Mouse (Mus musculus): Measurements from ENCODE around the gene Rsl1d1. TPM values are rescaled to one million over a fixed set of nuclear protein-coding genes. Genes with fewer than 3 reads are reported as not detected.
"Not testable (repeated sequence)": the region's sequence is repeated elsewhere in the genome, so short reads cannot be mapped to it uniquely, and the experiment has no call there.

The Rsl1d1 gene
- total RNA-seq, 2 experiments from 2014 or later, result 51.9 to 57.7 TPM

DNA sequence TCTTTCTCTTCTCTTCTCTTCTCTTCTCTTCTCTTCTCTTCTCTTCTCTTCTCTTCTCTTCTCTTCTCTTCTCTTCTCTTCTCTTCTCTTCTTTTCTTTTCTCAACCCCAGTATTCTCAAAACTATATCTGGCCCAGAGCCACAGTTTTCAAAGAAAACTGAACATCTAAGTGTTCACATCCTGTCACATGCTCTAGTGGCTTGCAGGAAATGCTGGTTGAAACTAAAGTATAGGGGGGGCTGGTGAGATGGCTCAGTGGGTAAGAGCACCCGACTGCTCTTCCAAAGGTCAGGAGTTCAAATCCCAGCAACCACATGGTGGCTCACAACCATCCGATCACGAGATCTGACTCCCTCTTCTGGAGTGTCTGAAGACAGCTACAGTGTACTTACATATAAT is 45.4 kb downstream of the Rsl1d1 start:
- not testable (repeated sequence) for DNase-seq

DNA sequence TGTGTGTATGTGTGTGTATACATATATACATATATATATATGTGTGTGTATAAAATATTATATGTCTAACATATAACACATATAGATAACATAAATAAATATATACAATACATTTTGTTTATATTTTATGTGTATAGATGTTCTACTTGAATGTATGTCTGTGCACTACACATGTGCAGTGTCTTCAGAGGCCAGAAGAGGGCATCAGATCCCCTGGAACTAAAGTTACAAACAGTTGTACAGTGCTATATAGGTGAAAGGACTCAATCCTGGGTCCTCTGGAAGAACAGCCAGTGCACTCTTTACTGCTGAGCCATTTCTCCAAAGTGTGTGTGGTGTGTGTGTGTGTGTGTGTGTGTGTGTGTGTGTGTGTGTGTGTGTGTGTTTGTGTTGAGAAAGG is 48.6 kb downstream of the Rsl1d1 start:
- no peak for DNase-seq

DNA sequence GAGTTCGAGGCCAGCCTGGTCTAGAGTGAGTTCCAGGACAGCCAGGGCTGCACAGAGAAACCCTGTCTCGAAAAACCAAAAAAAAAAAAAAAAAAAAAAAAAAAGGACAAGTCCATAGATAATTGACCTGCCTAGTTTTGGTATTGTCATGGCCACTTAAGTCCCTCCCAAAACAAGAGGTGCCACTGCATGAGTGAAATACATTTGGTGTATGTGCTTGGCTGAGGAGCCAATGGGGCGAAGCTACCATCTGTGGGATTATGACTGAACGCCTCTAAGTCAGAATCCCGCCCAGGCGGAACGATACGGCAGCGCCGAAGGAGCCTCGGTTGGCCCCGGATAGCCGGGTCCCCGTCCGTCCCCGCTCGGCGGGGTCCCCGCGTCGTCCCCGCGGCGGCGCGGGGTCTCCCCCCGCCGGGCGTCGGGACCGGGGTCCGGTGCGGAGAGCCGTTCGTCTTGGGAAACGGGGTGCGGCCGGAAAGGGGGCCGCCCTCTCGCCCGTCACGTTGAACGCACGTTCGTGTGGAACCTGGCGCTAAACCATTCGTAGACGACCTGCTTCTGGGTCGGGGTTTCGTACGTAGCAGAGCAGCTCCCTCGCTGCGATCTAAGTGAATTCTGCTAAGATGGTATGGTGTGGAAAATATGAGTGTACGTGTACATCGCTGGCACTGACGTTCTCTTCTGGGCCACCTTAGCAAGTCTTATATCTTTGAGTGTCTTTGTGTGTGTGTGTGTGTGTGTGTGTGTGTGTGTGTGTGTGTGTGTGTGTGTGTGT is 59.2 kb downstream of the Rsl1d1 start:
- DNase-seq, result peak; percentile 100

Small RNA genes lying within 50 kb of the gene (microRNA-seq; reads per million reads assigned to microRNA genes)
- gene Gm23935, result 7.2 reads per million in 2 experiments

Other genes with a start within 250 kb of the Rsl1d1 start
- gene Snn, start 142.4 kb downstream of the Rsl1d1 start, total RNA-seq (2021), result 100 to 1,000 TPM; 157 to 167 TPM
- gene Litaf, start 137.2 kb downstream of the Rsl1d1 start, total RNA-seq (2021), result 10 to 100 TPM; 18.4 to 19.9 TPM
- 10 to 100 TPM; 30.8 to 36.6 TPM for gene Txndc11, start 68.7 kb downstream of the Rsl1d1 start, total RNA-seq (2021)
- gene Zc3h7a, start 26.9 kb downstream of the Rsl1d1 start, total RNA-seq (2021), result 10 to 100 TPM; 70.6 to 99.7 TPM
- gene Gspt1, start 51.0 kb upstream of the Rsl1d1 start, total RNA-seq (2021), result 10 to 100 TPM; 89.2 to 91.2 TPM
- gene Tnfrsf17, start 110.5 kb upstream of the Rsl1d1 start, total RNA-seq (2021), result not detected
- 10 to 100 TPM; 23.4 to 31.6 TPM for gene Snx29, start 119.6 kb upstream of the Rsl1d1 start, total RNA-seq (2021)